Mouse (Mus musculus) kidney, embryonic 16.5 days (tissue): ENCODE data around the gene Atxn7l3. TPM values are rescaled to one million over a fixed set of nuclear protein-coding genes. Genes with fewer than 3 reads are reported as not detected.
A peak's percentile ranks its signal among the peaks of the same experiment; 100 is the strongest.

Source experiments
- ATAC-seq: fragments of 200-750 bp; cut with Nextera tagmentation; 2 replicates; pipeline ENCODE4 v1.8.0; 2017; ENCODE audit warnings: moderate TSS enrichment; ENCODE audit not compliant: low FRiP score, low TSS enrichment
- H3K27ac ChIP-seq: fragments of 300-500 bp; sonication (generic); 2 replicates; pipeline ENCODE4 v1.5.1; 2014; ENCODE audit warnings: low read length
- H3K27me3 ChIP-seq: fragments of 300-500 bp; sonication (generic); 2 replicates; pipeline ENCODE4 v1.6.1; 2014; ENCODE audit warnings: low read length, control low read depth, mixed read lengths; ENCODE audit not compliant: insufficient read depth
- H3K36me3 ChIP-seq: fragments of 300-500 bp; sonication (generic); 2 replicates; pipeline ENCODE4 v1.6.1; 2014; ENCODE audit warnings: low read length, control low read depth, mixed read lengths; ENCODE audit not compliant: insufficient read depth
- H3K4me1 ChIP-seq: fragments of 300-500 bp; sonication (generic); 2 replicates; pipeline ENCODE4 v1.6.1; 2014; ENCODE audit warnings: low read length, control low read depth, mixed read lengths; ENCODE audit not compliant: insufficient read depth
- H3K4me2 ChIP-seq: fragments of 300-500 bp; sonication (generic); replicated peaks from 2 replicates; pipeline ENCODE4 v1.6.1; 2014; ENCODE audit warnings: low read depth, low read length
- H3K4me3 ChIP-seq: fragments of 300-500 bp; sonication (generic); 2 replicates; pipeline ENCODE4 v1.5.1; 2014; ENCODE audit warnings: mild to moderate bottlenecking, low read length
- H3K9ac ChIP-seq: fragments of 300-500 bp; sonication (generic); replicated peaks from 2 replicates; pipeline ENCODE4 v1.6.1; 2014; ENCODE audit warnings: low read length
- H3K9me3 ChIP-seq: fragments of 300-500 bp; sonication (generic); 2 replicates; pipeline ENCODE4 v1.6.1; 2016; ENCODE audit warnings: low read length, control low read depth
- WGBS: fragments of 180-500 bp; shearing (Covaris S2); extraction: QIAGEN DNeasy Blood & Tissue Kit; methylation state at CpG from one replicate; pipeline ENCODE4 v1.1.7; 2014; 5-methylcytosine and 5-hydroxymethylcytosine counted together
- polyA plus RNA-seq: library from polyadenylated mRNA; unstranded; fragments of >200 nt; fragmentation: Nextera tagmentation; extraction: Ambion mirVana; gene quantifications from 2 replicates; pipeline ENCODE4 v1.2.1, GENCODE M21; 2015

Atxn7l3 gene
- polyA plus RNA-seq, 1 experiment from 2014 or later: 13.3 TPM

DNA sequence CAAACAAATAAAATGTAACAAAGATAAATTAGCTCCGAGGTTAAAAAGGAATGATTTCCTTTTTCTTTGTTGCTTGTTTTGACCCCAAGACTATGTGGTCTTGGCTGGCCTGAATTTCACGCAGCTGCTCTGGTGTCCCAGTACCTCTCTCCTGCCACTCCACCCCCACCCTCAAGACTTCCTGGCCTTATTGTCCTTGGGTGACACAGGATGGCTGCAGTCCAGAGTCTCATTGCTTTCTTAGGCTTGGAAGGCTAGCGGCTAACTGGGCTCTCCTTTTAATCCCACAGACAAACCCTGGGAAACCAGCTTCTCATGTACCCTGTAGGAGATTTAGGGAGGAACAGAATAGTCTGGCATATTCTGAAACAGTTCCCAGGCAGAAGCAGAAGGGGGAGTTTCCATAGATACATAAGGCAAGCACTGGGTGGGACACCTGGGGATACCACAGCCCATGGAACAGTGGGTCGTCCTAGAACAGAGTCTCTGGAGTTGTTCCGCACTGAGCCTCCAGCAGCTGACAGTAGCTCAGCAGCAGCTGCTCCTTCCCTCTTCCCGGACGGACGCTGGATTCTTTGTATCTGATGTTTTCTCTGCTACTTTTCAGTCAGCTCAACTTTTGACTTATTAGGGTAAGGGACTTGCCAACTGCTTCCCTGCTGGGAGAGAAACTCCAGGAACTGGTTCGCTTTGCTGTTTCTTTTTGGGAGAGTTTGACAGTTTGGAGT, 38.7 kb upstream of the Atxn7l3 start:
- WGBS: 29% methylated on average over 9 of the region's 9 CpGs
- Histone ChIP-seq H3K4me3 (no peak overlapping the region), H3K36me3 (no peaks in the 10 kb centered on the region), H3K27ac (peak overlapping the region; percentile 53), H3K9ac (0 out of 2 replicates have a peak overlapping the region, but pooled peaks have one; percentile 4), H3K4me1 (0 out of 2 replicates have a peak, but pooled peaks cover 5% of the 10 kb centered on the region), H3K4me2 (no peak overlapping the region), H3K27me3 (no peaks in the 10 kb centered on the region), H3K9me3 (peaks cover 5% of the 10 kb centered on the region; the same call in 1 of the 2 replicates)
- no peak for ATAC-seq

DNA sequence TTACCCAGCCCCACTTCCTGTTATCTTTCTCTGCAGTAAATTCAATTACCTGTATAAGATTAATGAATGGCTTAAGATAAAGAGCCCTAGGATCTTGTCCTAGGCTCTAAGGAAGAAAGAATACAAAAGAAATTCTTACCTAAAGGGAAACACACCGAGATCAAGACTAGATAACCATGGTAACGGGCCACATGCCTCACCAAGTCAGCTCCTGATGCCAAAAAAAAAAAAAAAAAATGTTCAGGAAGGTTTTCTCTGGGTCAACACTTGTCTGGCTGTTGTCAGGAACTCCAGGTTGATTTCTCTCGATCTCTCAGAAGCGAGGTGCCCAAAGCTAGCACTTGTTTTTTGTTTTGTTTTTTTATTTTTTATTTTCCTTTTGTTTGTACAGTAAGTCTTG, 37.6 kb upstream of the Atxn7l3 start:
- no peak overlapping the region for H3K9ac ChIP-seq
- ATAC-seq: no peak
- H3K9me3 ChIP-seq: peaks cover 3% of the 10 kb centered on the region; the same call in 1 of the 2 replicates
- no peak overlapping the region for H3K27ac ChIP-seq
- H3K4me2 ChIP-seq: no peak overlapping the region
- no peaks in the 10 kb centered on the region for H3K27me3 ChIP-seq
- no peak overlapping the region for H3K4me3 ChIP-seq
- H3K4me1 ChIP-seq: 0 out of 2 replicates have a peak, but pooled peaks cover 5% of the 10 kb centered on the region
- no peaks in the 10 kb centered on the region for H3K36me3 ChIP-seq
- WGBS: 59% methylated on average over 4 of the region's 4 CpGs

DNA sequence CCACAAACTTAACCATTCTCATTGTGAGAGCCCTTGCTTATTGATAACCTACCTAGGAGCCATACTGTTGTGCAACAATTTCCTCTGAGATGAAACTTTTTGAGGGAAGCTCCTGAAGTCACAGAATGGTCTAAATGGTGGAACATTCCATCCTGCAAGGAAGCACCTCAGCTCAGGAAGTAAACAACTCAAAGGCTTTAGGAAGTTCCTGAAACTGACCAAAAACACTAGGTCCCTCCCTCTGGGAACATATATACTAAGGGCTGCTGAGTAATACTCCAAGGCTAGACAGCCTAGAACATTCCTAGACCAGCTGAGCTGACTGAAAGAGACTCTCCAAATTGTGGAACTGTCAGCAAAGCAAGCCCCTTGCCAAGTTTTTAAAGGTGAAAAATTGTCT, 36.6 kb upstream of the Atxn7l3 start:
- H3K9me3 ChIP-seq: peaks cover 3% of the 10 kb centered on the region; the same call in 1 of the 2 replicates
- no peaks in the 10 kb centered on the region for H3K27me3 ChIP-seq
- H3K9ac ChIP-seq: no peak overlapping the region
- 0 out of 2 replicates have a peak, but pooled peaks cover 5% of the 10 kb centered on the region for H3K4me1 ChIP-seq
- no peak overlapping the region for H3K4me3 ChIP-seq
- H3K36me3 ChIP-seq: no peaks in the 10 kb centered on the region
- H3K27ac ChIP-seq: no peak overlapping the region
- H3K4me2 ChIP-seq: no peak overlapping the region
- no peak for ATAC-seq

DNA sequence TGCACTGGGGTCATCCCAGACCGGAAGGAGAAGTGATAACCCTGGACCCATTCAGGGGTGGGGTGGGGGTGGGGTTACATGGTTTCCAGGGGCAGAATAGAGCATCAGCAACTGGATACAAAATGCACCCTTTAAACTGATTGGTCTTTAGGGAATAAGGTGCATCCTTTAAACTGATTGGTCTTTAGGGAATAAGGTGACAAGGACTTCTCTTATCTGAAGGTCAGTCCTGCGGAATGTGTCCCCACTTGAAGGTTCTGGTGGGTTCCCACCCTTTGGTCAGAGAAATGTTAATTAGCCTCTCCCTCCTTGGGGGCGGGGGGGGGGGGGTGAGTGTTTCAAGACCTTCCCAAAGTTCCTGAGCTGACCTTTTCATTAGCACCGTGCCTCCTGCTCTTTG, 35.4 kb upstream of the Atxn7l3 start:
- Histone ChIP-seq H3K4me2 (no peak overlapping the region), H3K27ac (no peak overlapping the region), H3K4me1 (0 out of 2 replicates have a peak, but pooled peaks cover 5% of the 10 kb centered on the region), H3K36me3 (no peaks in the 10 kb centered on the region), H3K27me3 (no peaks in the 10 kb centered on the region), H3K9me3 (peaks cover 3% of the 10 kb centered on the region; the same call in 1 of the 2 replicates), H3K9ac (no peak overlapping the region), H3K4me3 (no peak overlapping the region)
- ATAC-seq: no peak
- WGBS: 53% methylated on average over 4 of the region's 4 CpGs

DNA sequence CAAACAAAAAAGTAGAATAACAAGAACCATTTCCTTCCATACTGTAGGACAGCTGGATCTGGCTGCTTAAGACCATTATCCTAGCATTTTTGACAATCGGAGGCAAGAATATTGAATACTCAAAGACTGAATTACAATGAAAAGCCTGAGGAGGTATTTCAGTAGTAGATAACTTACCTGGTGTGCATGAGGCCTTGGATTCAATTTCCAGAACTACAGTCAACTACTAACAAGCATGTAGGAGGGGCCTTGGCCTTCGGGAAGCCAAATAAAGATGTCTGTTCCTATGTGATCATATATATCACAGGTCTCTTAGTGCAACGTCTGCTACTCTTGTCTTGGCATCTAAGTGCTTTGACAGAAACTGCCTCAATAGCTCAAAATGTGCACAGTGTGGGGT, 33.6 kb upstream of the Atxn7l3 start:
- Histone ChIP-seq H3K27ac (no peak overlapping the region), H3K9ac (no peak overlapping the region), H3K4me3 (no peak overlapping the region), H3K4me1 (0 out of 2 replicates have a peak, but pooled peaks cover 1% of the 10 kb centered on the region), H3K27me3 (no peaks in the 10 kb centered on the region), H3K4me2 (no peak overlapping the region), H3K36me3 (no peaks in the 10 kb centered on the region), H3K9me3 (peaks cover 3% of the 10 kb centered on the region; the same call in 1 of the 2 replicates)
- ATAC-seq: no peak
- 65% methylated on average over 3 of the region's 3 CpGs for WGBS

DNA sequence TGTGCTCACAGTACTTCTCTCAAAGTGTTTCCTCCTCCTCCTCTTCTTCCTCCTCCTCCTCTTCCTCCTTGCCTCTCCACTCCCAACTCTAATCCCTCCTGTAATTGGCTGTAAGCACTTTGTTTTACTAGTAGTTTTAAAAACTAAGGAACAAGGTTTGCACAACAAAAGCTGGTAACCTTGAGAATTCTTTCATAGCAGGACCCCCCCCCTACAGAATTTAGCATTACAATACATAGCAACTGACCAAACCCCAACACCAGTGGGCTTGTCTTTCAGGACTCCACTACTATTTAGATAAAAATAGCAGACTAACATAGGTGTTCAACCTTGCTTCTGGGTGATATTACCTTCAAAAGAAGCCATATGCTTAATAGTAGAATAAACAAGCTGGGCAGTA, 33.1 kb upstream of the Atxn7l3 start:
- Histone ChIP-seq H3K27ac (no peak overlapping the region), H3K36me3 (no peaks in the 10 kb centered on the region), H3K4me1 (no peaks in the 10 kb centered on the region), H3K4me3 (no peak overlapping the region), H3K9me3 (peaks cover 3% of the 10 kb centered on the region; the same call in 1 of the 2 replicates), H3K4me2 (no peak overlapping the region), H3K27me3 (no peaks in the 10 kb centered on the region), H3K9ac (no peak overlapping the region)
- no peak for ATAC-seq

DNA sequence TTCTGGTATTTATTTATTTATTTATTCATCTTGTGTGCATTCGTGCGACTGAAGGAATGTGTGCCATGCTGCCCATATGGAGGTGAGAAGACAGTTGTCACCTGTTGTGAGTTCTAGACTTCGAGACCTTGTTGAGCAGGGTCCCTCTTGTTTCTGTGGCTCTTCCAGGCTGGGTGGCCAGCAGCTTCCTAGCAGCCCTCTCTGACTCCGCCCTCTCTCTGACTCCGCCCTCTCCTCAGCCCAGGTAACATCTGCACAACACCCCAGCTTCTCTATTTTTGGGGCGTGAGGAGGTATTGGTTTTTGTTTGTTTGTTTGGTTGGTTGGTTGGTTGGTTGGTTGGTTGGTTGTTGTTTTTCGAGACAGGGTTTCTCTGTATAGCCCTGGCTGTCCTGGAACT, 31.4 kb upstream of the Atxn7l3 start:
- no peak overlapping the region for H3K4me3 ChIP-seq
- no peaks in the 10 kb centered on the region for H3K4me1 ChIP-seq
- 89% methylated on average over 7 of the region's 7 CpGs for WGBS
- ATAC-seq: no peak
- H3K27ac ChIP-seq: no peak overlapping the region
- no peak overlapping the region for H3K9ac ChIP-seq
- H3K9me3 ChIP-seq: no peaks in the 10 kb centered on the region
- no peaks in the 10 kb centered on the region for H3K36me3 ChIP-seq
- no peaks in the 10 kb centered on the region for H3K27me3 ChIP-seq
- H3K4me2 ChIP-seq: no peak overlapping the region

DNA sequence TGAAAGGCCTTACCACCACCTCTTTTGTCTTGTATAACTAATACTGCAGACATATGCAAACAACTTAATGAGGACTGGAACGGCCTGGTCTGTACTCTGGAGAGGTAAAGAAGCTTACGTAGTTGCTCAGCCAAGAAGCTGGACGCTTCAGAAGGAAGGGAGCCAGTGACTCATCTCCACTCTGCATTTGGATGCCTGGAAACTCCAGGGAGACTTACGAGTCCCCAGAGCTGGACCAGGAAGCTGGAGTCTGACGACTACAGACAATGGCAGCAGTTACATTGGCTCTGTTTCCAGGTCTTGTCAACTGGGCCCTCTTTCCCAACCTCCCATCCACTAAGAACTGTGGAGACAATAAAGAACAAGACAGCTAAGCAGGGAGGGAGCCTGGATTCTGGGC, 30.8 kb upstream of the Atxn7l3 start:
- no peaks in the 10 kb centered on the region for H3K27me3 ChIP-seq
- no peak overlapping the region for H3K9ac ChIP-seq
- ATAC-seq: no peak
- no peak overlapping the region for H3K4me2 ChIP-seq
- no peaks in the 10 kb centered on the region for H3K9me3 ChIP-seq
- WGBS: 59% methylated on average over 5 of the region's 5 CpGs
- H3K27ac ChIP-seq: no peak overlapping the region
- H3K36me3 ChIP-seq: no peaks in the 10 kb centered on the region
- no peak overlapping the region for H3K4me3 ChIP-seq
- H3K4me1 ChIP-seq: no peaks in the 10 kb centered on the region

DNA sequence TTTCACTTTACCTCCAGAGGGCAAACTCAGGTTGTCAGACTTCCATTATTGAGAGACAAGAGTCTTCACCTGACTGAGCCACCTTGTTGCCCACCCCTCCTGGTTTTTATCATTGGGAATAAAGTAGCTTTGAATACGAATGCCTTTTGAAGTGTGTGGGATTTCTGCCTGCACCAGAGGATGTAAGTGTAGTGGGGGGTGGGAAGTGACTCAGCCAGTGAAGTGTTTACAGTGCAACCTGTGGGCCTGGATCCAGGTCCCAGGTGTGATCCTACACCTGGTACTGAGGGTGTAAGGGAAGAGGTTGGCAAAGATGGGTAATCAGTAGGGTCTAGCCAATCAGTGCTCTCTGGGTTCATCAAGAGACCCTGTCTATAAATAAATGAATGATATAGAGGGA, 27.1 kb upstream of the Atxn7l3 start:
- H3K27ac ChIP-seq: no peak overlapping the region
- no peaks in the 10 kb centered on the region for H3K36me3 ChIP-seq
- no peaks in the 10 kb centered on the region for H3K9me3 ChIP-seq
- no peak overlapping the region for H3K4me2 ChIP-seq
- H3K4me3 ChIP-seq: no peak overlapping the region
- no peak overlapping the region for H3K9ac ChIP-seq
- 83% methylated on average over 1 of the region's 1 CpGs for WGBS
- ATAC-seq: no peak
- H3K27me3 ChIP-seq: no peaks in the 10 kb centered on the region
- peaks cover 9% of the 10 kb centered on the region; the same call in 1 of the 2 replicates for H3K4me1 ChIP-seq

DNA sequence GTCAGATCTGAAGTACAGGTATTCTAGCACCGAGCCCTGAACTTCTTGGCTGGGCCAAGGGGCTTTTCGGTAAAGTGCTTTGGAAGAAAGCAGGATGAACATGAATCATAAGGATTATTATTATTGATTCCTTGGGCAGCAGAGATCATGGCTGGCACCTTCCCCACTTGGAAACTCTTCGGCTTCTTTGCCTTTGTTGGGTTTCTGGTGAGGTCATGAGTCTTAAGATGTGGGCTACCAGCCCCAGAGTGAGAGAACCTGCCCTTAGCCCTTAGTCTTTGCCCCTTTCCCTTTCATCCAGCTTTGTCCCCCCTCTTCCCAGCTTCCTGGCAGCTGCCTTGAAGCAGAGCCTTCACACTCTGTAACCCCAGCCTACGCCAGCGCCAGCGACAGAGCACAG, 25.5 kb upstream of the Atxn7l3 start:
- WGBS: 81% methylated on average over 6 of the region's 6 CpGs
- Histone ChIP-seq H3K27ac (no peak overlapping the region), H3K4me1 (peaks cover 9% of the 10 kb centered on the region; the same call in 1 of the 2 replicates), H3K9ac (no peak overlapping the region), H3K9me3 (no peaks in the 10 kb centered on the region), H3K4me2 (no peak overlapping the region), H3K36me3 (no peaks in the 10 kb centered on the region), H3K4me3 (no peak overlapping the region), H3K27me3 (no peaks in the 10 kb centered on the region)
- no peak for ATAC-seq
